Mouse (Mus musculus): ENCODE results near the gene Irf5.

- no peak for TF ChIP-seq CTCF (IDR thresholded peaks at IDR 0.05; ENCODE audit: low read depth)
- TF ChIP-seq EP300 (IDR thresholded peaks at IDR 0.05; ENCODE audit: low read depth) = no peak
These were observed 10.3 kb downstream of the Irf5 start for GRCm38 (mm10) chr6:29536651-29537193.

All from liver, embryonic 14.5 days (tissue).